Mouse (Mus musculus) hindlimb bud, embryonic 11.5 days (tissue): ENCODE data around the gene Pidd1.

Experiments
- DNase-seq: peaks from one replicate; pipeline ENCODE4 v3.0.0-alpha.2; 2012; ENCODE audit warnings: low read depth, low spot score; ENCODE audit errors: extremely low spot score

Gene Pidd1

DNA sequence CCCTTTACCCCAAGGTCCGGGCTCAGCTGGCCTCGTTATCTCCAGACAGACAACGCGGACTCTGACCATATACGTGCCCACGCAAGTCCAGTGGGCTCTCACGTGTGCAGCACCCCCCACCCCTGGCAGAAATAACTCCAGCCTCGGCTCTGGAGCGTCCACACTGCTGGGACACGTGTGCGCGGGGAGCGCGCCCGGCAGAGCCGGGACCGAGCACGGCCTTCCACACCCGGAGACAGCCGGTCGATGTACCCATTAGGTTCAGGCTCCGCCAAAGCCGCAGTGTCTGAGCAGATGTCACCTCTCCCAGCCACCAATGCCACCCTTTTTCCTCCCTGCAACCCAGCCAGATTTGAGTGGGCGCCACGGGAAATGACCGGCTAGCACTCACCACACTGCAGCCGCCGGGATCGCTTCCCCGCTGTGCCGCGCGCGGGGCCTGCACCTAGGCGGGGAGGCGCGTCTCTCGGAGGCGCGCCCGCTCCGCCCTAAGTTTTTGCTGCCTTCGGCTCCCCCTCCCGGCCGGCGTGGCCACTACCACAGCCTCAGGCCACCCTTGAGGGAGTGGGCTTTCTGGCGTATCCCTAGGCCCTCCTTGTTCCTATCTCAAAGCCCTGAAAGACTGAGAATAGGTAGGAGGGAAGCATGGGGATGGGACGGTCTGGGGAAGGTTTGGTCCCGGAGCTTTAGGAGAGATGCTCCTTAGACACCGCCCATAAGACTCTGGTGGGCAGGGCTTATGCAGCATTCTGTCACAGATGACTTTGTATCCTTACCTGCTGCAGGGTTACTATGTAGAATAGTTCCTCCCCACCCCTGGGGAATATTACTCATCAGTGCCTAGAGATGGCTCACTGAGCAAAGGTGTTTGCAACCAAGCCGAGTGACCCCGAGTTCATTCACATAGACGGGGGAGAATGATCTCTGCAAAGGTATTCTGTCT is 6.4 kb downstream of the Pidd1 start, which contains the start of gene Slc25a22:
Gene Slc25a22 (minus strand): TSS at position 715 of the 943 bp plus-strand sequence.
- DNase-seq: no peak

DNA sequence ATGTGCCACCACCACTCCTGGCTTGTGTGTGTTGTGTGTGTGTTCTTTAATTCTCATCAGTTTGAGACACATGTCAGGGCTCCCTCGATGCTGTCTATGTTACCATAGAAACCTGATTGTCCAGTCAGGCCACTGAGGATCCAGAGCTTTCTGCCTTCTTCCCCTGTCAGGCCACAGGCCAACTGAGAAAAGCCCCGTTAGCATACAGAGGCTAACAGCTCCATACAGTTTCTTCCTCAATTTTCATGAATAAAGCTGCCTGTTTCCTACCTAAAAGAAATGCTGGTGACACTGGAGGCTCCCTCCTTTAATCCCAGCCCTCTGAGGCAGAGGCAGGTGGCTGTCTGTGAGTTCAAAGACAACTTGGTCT is 7.3 kb downstream of the Pidd1 start:
- no peak for DNase-seq

DNA sequence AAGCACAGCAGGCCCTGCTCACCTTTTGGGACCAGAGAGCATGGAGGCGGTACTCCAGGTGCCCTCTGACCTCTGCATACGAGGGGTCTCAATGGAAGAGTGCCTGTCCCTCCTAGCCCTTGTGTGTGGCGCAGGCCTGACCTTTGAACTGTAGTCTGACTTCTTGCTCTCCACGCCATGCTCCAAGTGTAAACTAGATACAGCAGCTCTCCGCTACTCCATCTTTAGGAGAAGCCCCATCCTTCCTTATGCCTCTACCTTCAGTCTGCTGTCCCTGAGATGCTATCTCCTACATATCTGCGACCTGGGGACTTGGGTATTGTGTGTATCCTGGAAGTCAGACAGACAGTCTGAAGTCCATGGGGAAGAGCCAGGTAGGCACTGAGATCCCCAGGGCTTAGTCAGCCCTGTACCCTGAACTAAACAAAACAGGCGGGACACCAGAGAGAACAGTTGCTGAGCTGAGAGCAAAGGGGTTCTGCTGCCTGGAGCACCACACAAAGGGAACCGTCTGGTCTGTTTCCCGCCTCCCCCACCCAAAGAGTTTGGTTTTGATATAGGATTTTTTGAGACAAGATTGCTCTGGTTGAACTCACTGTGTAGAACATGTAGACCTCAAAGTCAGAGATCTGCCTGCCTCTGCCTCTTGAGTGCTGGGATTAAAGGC is 7.8 kb downstream of the Pidd1 start:
- no peak for DNase-seq

DNA sequence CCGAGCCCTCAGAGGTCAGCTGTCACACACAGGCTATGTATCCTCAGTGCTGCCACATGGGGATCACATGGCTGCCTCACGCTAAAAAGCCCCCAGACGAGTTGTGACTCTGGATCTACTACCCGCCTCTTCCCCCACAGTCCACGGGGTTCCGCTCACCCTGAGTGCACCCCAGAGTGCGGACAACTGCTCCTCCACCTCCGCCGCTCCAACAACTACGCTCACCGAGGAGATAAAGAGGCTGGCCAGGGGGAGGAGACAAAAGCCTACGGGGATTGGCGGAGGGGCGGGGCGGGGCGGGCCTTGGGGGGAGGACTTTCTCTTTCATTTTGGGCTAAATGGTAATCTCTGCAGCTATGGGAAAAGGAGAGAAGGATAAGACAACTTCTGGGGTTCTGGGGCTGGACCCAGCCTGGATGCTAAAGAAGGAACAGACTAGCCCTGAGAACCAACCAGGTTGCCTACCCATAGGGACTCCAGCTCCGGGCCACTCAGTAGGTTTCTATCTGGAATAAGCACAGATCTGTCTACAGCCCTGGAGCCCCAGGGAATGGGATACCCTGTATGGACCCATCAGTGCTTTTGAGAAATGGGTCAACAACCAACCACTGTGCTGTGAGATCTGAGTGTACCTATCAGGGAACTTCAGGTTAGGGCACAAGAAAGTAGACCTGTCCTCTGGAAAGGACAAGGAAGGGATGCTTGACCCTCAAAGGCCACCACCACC is 8.5 kb downstream of the Pidd1 start:
- no peak for DNase-seq

- no peak for DNase-seq
These were observed 9.4 kb downstream of the Pidd1 start for GRCm38 (mm10) chr7:141434464-141434863.

DNA sequence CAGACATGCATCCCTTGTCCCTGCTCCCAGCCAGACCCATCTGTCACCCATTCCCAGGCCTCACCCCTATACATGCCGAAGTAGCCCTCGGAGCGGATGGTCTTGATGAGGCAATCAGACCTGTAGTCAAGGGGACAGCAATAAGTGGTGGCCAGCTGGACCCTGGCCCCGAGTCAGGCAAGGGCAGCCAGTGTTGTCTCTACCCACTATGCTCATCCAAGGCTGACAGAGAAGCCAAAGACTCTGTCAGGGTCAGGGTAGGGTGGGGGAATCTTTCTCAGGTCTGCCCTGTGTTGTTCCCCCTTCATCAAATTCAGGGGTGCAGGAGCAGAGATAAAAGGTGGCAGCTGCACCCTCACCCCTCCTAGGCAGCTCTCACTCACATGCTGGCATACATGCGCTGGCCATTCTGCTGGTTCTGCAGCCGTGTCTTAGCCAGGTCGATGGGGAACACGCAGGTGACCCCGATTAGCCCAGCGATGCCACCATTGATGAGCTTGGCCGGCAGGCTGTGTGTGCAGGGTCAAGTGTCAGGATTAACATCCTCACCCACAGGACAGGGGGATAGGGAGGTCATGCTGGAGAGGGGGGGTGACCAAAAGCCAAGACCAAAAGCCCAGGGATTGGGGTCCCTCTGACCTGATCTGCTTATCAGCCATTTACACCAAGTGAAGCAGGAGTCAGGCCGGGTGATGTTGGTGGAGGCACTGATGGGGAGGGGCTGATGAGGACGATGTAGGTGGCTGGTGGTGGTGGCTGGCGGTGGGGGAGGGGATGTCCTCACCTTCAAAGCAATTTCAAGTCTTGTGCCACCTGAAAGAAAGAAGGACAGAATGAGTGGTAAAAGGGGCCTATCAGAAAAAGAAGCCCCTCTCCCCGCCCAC is 10.1 kb downstream of the Pidd1 start:
- no peak for DNase-seq

- DNase-seq: no peak
These were observed 10.9 kb downstream of the Pidd1 start for GRCm38 (mm10) chr7:141432741-141433516.

- no peak for DNase-seq
These were observed 11.6 kb downstream of the Pidd1 start for GRCm38 (mm10) chr7:141432186-141432611.

- no peak for DNase-seq
These were observed 12.2 kb downstream of the Pidd1 start for GRCm38 (mm10) chr7:141431434-141432185.

GRCm38 (mm10) chr7:141430585-141431240 is 13.1 kb downstream of the Pidd1 start:
- DNase-seq: no peak

DNA sequence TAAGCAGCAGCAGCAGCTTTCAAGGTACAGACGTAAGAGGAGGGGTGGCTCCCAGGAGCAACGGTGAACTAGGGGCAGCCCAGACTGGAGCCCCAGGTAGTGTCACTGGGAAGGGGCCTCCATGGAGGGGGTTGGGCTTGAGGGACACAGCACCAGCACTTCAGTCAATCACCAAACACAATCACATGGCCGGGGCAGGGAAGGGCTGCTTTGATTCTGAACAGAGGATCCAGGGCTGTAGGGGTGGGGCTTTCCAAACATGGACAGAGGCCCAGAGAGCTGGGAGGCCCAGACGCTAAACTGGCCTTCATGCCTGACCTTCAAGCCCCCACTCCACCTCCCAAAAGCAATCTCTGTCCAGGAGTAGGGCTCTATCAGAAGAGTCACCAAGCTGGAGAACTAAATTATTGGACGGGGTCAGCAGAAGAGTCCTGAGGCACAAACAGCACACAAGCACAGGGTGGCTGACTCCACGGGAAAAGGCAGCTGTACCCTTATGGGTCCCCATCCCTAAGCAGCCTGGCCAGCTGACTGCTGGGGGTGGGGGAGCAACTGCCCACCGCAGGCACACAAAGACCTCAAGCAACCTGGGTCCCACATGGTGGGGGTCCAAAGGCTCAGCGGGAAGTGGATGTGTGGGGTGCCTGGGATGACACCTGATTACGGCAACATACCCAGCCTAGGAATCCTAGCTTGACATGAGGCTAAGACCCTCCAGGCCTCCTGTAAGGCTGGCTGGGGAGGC is 13.8 kb downstream of the Pidd1 start:
- DNase-seq: no peak

- no peak for DNase-seq
These were observed 14.5 kb downstream of the Pidd1 start, which contains the start of gene Cend1 for GRCm38 (mm10) chr7:141429310-141429709. Gene Cend1 (minus strand): TSS chr7:141429491.

DNA sequence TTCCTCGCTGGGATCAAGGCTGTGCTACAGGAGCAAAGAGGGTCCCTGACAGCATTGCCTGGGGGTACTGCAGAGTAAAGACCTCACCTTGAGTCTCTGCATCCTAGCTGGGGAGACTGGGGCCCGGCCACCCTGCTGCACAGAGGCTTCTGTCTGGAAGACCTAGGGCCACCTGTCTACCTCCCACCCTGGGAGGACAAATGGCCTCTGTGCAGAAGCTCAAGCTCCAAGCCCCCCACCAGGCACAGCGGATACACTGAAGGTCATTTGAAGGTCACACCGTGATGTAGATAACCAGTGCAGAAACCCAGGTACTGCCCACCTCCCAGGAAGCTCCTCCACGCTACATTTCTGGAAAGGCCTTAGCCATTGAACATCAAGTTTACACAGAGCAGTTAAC is 15.1 kb downstream of the Pidd1 start:
- no peak for DNase-seq

- DNase-seq: no peak
These were observed 16.7 kb downstream of the Pidd1 start for GRCm38 (mm10) chr7:141426948-141427730.

GRCm38 (mm10) chr7:141423811-141424210 is 20.0 kb downstream of the Pidd1 start:
- no peak for DNase-seq

DNA sequence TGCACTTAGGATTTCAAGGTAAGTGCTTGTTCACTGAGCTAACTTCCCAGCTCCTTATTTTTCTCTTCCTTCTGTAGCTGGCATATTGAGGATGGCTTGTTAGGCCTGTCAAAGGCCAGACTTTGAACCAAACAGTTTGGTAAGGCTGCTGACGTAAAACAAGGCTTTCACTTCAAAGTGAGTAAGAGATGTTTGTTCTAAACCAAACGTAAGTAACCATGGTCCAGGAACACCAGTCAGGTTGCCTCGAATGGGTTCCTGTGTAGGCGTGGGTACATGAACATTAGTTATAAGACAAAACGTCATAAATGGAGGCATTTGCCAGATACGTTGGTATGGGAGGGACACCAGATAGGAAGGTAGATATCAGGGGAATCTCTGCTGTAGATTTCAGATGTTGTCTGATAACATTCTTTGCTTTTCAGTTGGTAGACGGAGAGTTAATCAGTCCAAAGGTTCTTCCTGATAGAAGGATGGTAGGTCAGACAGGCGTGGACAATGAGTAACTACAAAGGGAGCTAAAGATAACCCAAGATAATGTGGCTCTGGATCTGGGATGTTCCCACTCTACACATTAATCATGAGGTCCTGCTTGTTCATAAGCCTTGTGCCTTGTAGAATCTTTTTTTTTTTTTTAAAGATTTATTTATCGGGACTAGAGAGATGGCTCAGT is 23.7 kb downstream of the Pidd1 start:
- DNase-seq: no peak
